Mouse (Mus musculus): ENCODE measurements around the gene Igsf3.

Gene Igsf3

DNA sequence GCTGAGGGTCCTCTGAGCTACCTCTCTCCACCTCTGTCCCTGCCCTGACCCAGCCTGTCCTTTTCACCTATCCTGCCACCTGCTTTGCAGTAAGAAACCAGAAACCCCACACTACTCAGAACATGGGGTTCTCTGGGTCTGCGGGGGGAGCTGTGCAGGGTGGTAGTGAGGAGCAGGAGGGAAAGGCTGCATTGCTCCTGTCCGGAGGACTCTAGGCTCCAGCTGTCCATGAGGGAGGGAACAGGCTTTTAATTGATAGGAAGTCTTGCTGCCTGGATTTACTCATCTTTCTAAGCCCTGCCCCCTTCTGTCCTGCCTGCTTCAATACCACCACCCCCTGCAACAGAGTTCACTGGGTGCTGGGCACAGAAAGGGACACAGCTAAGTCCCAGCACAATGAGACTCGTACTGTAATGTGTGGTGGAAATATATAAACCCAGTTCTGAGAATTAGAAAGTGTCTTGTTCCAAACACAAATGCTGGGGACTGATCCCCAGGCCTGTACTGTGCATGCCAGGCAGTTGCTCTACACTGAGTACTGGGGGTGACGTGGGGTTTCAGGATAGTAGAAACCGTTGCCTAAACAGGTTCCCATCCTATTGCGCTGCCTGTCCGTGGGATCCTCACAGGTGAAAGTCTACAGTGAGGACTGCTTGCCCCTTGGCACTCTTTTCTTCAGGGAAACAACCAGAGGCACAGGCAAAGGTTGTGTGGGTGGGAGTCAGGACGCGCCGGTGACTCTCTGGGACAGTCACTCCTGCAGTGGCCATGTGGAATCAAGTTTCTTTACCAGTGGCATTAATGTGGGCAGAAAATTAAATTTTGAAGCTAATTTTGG lies 133.0 kb downstream of the Igsf3 start:
- no peak for DNase-seq

DNA sequence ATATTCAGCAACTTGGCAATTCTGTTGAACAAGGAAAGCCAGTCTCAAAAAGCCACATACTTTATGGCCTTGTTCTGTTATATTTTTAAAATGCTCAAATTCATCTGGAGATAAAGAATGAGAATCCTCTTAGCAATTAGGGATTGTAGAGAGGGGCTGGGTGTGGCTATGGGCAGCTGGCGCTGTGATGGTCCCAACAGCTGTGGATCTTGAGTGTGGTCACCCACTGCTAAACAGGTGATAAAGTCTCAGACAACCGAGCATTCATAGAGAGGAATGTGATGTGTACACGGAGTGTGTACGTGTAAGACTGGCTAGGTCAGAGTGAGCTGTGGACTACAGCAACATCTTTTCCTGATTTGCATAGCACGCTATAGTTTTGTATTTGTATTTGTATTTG lies 133.7 kb downstream of the Igsf3 start:
- no peak for DNase-seq
